Mouse (Mus musculus) colon, adult 2 months (tissue): ENCODE measurements around the gene Olfr512. TPM values are rescaled to one million over a fixed set of nuclear protein-coding genes. Genes with fewer than 3 reads are reported as not detected.

ENCODE experiments used
- polyA plus RNA-seq: library from polyadenylated mRNA; depleted of rRNA; stranded (reverse); fragments of >200 nt; gene quantifications from 2 replicates; pipeline ENCODE4 v1.2.3, GENCODE M21; 2012; rRNA removed

The Olfr512 gene
- not detected in 2 replicates for polyA plus RNA-seq

DNA sequence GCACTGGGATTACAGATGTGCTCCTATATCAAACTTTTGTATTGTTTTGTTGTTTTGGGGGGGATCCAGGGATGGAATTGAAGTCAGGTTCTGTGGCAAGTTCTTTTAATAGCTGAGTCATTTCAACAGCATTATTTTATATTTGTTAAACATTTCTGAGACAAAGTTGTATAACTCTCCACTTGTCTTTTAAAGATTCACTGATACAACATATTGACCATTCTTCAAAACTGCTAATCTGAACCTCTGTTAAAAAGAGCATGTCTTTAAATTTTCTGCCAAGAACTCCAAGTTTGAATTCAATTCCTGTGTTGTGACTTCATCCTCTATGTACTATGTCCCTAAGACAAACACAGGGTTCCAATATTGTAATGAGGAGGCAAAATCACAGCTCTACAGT lies at the start of gene Olfr512:
Gene Olfr512, plus strand, starts transcription at position 301 of the 400 bp plus-strand sequence.

DNA sequence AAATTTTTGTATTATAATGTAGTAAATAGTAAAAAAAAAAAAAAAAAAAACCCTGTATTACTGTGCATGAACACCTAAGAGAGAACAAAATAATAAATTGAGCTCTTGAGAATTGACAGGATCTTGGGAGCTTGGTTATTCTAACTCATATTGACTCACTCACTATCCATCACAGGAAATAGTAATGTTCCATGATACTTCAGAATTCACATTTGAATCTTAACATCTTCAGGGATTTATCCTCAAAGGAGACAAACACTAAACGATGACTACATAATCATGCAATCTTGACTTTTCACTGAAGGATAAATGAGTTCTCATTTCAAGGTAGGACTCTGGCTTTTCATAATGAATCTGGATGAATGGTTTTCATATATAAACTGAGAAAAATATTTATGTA lies 47.0 kb upstream of the Olfr512 start, which contains the start of gene Olfr510:
Gene Olfr510, plus strand, starts transcription at position 301 of the 400 bp plus-strand sequence.

DNA sequence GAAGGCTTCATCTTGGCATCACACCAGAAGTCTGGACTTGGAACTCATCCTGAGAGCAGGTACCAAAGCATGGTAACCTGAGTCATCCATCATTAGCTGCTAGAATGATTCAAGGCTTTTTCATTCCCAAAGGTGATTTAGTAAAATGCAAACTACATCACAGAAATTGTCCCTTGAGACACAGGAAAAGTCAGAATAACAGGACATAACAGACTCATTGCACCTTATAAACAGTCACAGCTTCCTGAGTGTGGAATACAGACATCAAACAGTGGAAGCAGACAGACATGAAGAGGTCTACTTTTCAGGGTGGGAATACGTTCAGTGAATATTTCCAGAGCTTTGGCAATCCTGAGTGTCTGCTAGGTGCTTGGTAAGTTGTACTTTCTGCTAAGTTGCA lies 37.6 kb downstream of the Olfr512 start, which contains the start of gene Olfr513:
Gene Olfr513, plus strand, starts transcription at position 301 of the 400 bp plus-strand sequence.

Other genes with a start within 250 kb of the Olfr512 start
- not detected in 2 replicates for gene Olfr498, start 248.0 kb upstream of the Olfr512 start, polyA plus RNA-seq
- not detected in 2 replicates for gene Olfr502, start 188.3 kb upstream of the Olfr512 start, polyA plus RNA-seq
- not detected in 2 replicates for gene Olfr503, start 168.8 kb upstream of the Olfr512 start, polyA plus RNA-seq
- not detected in 2 replicates for gene Olfr504, start 147.5 kb upstream of the Olfr512 start, polyA plus RNA-seq
- not detected in 2 replicates for gene Olfr506, start 102.5 kb upstream of the Olfr512 start, polyA plus RNA-seq
- not detected in 2 replicates for gene Olfr507, start 91.5 kb upstream of the Olfr512 start, polyA plus RNA-seq
- gene Olfr508, start 83.3 kb upstream of the Olfr512 start, polyA plus RNA-seq = not detected in 2 replicates
- gene Olfr509, start 61.4 kb upstream of the Olfr512 start, polyA plus RNA-seq = not detected in 2 replicates
- not detected in 2 replicates for gene Olfr510, start 46.9 kb upstream of the Olfr512 start, polyA plus RNA-seq
- gene Olfr513, start 37.7 kb downstream of the Olfr512 start, polyA plus RNA-seq = not detected in 2 replicates
- gene Olfr514, start 112.7 kb downstream of the Olfr512 start, polyA plus RNA-seq = not detected in 2 replicates
- gene Olfr516, start 137.2 kb downstream of the Olfr512 start, polyA plus RNA-seq = not detected in 2 replicates
- not detected in 2 replicates for gene Olfr517, start 159.1 kb downstream of the Olfr512 start, polyA plus RNA-seq
- not detected in 2 replicates for gene Olfr518, start 171.7 kb downstream of the Olfr512 start, polyA plus RNA-seq
- gene Olfr519, start 181.1 kb downstream of the Olfr512 start, polyA plus RNA-seq = not detected in 2 replicates
- gene Nlrp10, start 216.9 kb downstream of the Olfr512 start, polyA plus RNA-seq = 0.47 and 0.63 TPM in 2 replicates
- gene Eif3f, start 221.1 kb downstream of the Olfr512 start, polyA plus RNA-seq = 200 and 254 TPM in 2 replicates
- gene Tub, start 237.0 kb downstream of the Olfr512 start, polyA plus RNA-seq = 1.6 and 1.8 TPM in 2 replicates